Mouse (Mus musculus) C2C12 (cell line): ENCODE results near the gene Cep170b.

Experiments
- CEBPB ChIP-seq: IDR thresholded peaks from one replicate; pipeline ENCODE4 v1.6.1; 2011; ENCODE audit warnings: low read depth, mild to moderate bottlenecking, control low read depth, moderate library complexity
- CTCF ChIP-seq: IDR thresholded peaks from one replicate; pipeline ENCODE4 v1.5.1; 2011; ENCODE audit not compliant: control insufficient read depth, insufficient read depth, insufficient read length

DNA sequence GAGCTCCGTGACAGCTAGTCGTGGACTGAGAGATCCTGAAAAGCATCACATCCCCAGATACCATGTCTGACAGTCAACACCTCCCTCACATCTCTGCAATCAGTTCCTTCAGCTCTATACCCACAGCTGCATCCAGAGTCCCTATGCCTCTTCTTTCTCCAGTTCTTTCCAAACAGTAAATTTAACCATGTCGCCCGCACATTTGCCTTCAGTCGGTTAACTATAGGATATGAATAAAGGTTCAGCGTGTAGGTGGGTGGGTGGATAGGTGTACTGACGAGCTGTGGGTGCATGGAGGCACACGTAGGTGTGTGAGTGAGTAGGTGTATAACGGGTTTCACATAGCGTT is 26.2 kb upstream of the Cep170b start:
- no peak for TF ChIP-seq CTCF
- no peak for TF ChIP-seq CEBPB
